Mouse (Mus musculus): ENCODE data around the gene Hdac7. TPM values are rescaled to one million over a fixed set of nuclear protein-coding genes. Genes with fewer than 3 reads are reported as not detected.

Gene Hdac7
- total and polyA plus RNA-seq, 2 experiments from 2014 or later = 23.7 to 28.6 TPM

DNA sequence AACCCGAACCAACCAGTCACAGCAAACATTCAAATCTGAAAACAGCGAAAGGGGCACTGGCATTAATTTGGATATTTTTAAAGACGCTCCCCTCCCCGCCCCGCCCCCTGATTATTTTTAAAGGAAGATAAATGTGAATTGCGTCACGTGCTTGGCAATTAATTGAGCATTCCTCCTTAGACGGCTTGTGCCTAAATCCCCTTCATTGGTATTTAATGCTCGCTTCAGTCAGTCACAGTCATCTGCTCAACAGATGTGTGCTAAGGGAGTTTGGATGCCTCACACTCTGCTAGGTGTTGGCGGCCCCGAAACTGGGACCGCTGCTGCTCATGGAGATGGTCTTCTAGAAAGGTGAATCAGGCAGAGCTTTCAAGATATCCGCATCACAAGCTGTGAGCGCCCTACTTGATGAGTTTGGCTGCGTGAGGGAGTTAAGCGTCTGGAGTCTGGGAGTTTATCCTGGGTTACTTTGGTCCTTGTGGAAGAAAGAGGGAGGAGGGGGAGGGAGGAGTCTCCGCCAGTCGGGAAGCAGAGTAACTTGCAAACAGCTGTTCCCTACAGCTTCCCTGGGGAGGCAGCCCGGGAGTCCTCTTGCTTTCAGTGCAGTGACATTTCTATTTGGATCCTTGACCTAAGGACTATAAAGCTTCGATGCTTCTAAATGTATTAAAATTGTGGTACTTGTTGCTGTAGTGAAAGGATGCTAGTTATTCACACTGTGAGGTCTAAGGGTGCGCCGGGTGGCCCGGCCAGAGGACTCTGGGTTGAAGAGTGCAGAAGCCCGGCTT is 62.1 kb downstream of the Hdac7 start:
- ATAC-seq = no peak
- Histone ChIP-seq H3K9me3 (ENCODE audit: low read length) (no peaks in the 10 kb centered on the region), H3K9ac (replicated peaks; ENCODE audit: low read length) (no peak overlapping the region), H3K4me1 (ENCODE audit: insufficient read depth, low read length) (peaks cover 14% of the 10 kb centered on the region), H3K4me2 (ENCODE audit: low read depth, low read length) (peak overlapping the region; percentile 13; the same call in 1 of the 2 replicates), H3K36me3 (ENCODE audit: insufficient read depth, low read length) (no peaks in the 10 kb centered on the region), H3K27ac (no peak overlapping the region), H3K4me3 (ENCODE audit: low read length) (no peak overlapping the region), H3K27me3 (ENCODE audit: insufficient read depth, low read length) (no peaks in the 10 kb centered on the region)
- TF ChIP-seq CTCF (IDR thresholded peaks at IDR 0.05; ENCODE audit: low read depth) = no peak
- 12% methylated on average over 24 of the region's 24 CpGs for WGBS
- no peak for DNase-seq (ENCODE audit: low spot score)

DNA sequence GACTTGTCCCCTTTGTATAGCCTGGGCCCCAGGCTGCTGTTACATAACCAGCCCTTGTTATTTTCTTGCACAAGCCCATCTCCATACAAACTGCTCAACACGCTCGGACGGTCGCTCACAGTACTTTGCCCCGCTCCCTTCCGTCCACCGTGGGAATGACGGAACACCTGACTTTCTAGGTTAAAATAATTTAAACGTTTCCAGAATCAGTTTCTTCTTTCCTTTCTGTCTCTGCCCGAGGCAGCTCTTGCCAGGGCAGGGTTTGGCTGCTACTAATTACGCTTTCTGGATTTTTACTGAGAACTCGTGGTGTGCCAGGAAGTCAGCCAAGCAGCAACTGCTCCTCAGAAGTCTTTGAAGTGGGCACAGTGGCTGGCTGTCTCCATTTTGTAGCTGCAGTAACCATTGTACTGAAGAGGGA is 63.7 kb downstream of the Hdac7 start:
- ATAC-seq (no peak), DNase-seq (ENCODE audit: low spot score) (peak; percentile 38)
- 52% methylated on average over 12 of the region's 12 CpGs for WGBS
- Histone ChIP-seq H3K4me3 (ENCODE audit: low read length) (no peak overlapping the region), H3K27me3 (ENCODE audit: insufficient read depth, low read length) (no peaks in the 10 kb centered on the region), H3K9ac (replicated peaks; ENCODE audit: low read length) (no peak overlapping the region), H3K27ac (peak overlapping the region; percentile 27; the same call in 1 of the 2 replicates), H3K4me2 (ENCODE audit: low read depth, low read length) (no peak overlapping the region), H3K36me3 (ENCODE audit: insufficient read depth, low read length) (no peaks in the 10 kb centered on the region), H3K9me3 (ENCODE audit: low read length) (no peaks in the 10 kb centered on the region), H3K4me1 (ENCODE audit: insufficient read depth, low read length) (0 out of 2 replicates have a peak, but pooled peaks cover 8% of the 10 kb centered on the region)
- TF ChIP-seq CTCF (IDR thresholded peaks at IDR 0.05; ENCODE audit: low read depth) = no peak

DNA sequence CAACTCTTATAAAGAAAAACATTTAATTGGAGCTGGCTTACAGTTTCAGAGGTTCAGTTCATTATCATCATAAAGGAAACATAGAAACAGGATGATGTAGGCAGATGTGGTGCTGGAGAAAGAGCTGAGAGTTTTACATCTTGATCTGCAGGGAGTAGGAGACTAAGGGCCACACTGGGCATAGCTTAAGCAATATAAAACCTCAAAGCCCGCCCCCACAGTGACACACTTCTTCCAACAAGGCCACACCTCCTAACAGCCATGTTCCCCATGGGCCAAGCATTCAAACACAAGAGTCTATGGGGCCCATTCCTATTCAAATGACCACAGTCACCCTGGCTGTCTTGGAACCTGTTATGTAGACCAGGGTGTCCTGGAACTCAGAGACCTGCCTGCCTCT is 64.7 kb downstream of the Hdac7 start:
- WGBS = 88% methylated on average over 1 of the region's 1 CpGs

GRCm38 (mm10) chr15:97778311-97779098 is 65.8 kb downstream of the Hdac7 start, which contains the start of gene Slc48a1:
TSS of gene Slc48a1 (plus strand) at chr15:97778520.
- no peak within 1 kb of the TSS for H3K4me2 ChIP-seq (ENCODE audit: low read depth, low read length)
- no peak within 1 kb of the TSS for H3K27ac ChIP-seq
- no peak within 1 kb of the TSS for H3K4me3 ChIP-seq (ENCODE audit: low read length)
- 0 out of 2 replicates have a peak, but pooled peaks cover 8% of the 10 kb centered on the region for H3K4me1 ChIP-seq (ENCODE audit: insufficient read depth, low read length)
- DNase-seq (ENCODE audit: low spot score) = no peak
- ATAC-seq = no peak
- H3K9ac ChIP-seq (replicated peaks; ENCODE audit: low read length) = no peak within 1 kb of the TSS
- H3K27me3 ChIP-seq (ENCODE audit: insufficient read depth, low read length) = no peaks in the 10 kb centered on the region
- TF ChIP-seq CTCF (IDR thresholded peaks at IDR 0.05; ENCODE audit: low read depth) = no peak
- H3K9me3 ChIP-seq (ENCODE audit: low read length) = no peaks in the 10 kb centered on the region
- H3K36me3 ChIP-seq (ENCODE audit: insufficient read depth, low read length) = no peaks in the 10 kb centered on the region
- WGBS = 76% methylated on average over 8 of the region's 8 CpGs

More for the DNA sequence above, 64.7 kb downstream of the Hdac7 start:
- Histone ChIP-seq H3K27me3 (ENCODE audit: insufficient read depth, low read length) (no peaks in the 10 kb centered on the region), H3K27ac (no peak overlapping the region), H3K9ac (replicated peaks; ENCODE audit: low read length) (no peak overlapping the region), H3K36me3 (ENCODE audit: insufficient read depth, low read length) (no peaks in the 10 kb centered on the region), H3K4me2 (ENCODE audit: low read depth, low read length) (no peak overlapping the region), H3K4me1 (ENCODE audit: insufficient read depth, low read length) (0 out of 2 replicates have a peak, but pooled peaks cover 8% of the 10 kb centered on the region), H3K9me3 (ENCODE audit: low read length) (no peaks in the 10 kb centered on the region), H3K4me3 (ENCODE audit: low read length) (no peak overlapping the region)
- TF ChIP-seq CTCF (IDR thresholded peaks at IDR 0.05; ENCODE audit: low read depth) = no peak
- DNase-seq (ENCODE audit: low spot score) (no peak), ATAC-seq (no peak)

- no peak overlapping the region for H3K4me2 ChIP-seq (ENCODE audit: low read depth, low read length)
- H3K4me1 ChIP-seq (ENCODE audit: insufficient read depth, low read length) = 0 out of 2 replicates have a peak, but pooled peaks cover 8% of the 10 kb centered on the region
- no peaks in the 10 kb centered on the region for H3K27me3 ChIP-seq (ENCODE audit: insufficient read depth, low read length)
- H3K9me3 ChIP-seq (ENCODE audit: low read length) = no peaks in the 10 kb centered on the region
- no peaks in the 10 kb centered on the region for H3K36me3 ChIP-seq (ENCODE audit: insufficient read depth, low read length)
- H3K4me3 ChIP-seq (ENCODE audit: low read length) = no peak overlapping the region
- ATAC-seq (no peak), DNase-seq (ENCODE audit: low spot score) (no peak)
- no peak overlapping the region for H3K27ac ChIP-seq
- TF ChIP-seq CTCF (IDR thresholded peaks at IDR 0.05; ENCODE audit: low read depth) = no peak
- no peak overlapping the region for H3K9ac ChIP-seq (replicated peaks; ENCODE audit: low read length)
- 86% methylated on average over 6 of the region's 6 CpGs for WGBS
Measured at GRCm38 (mm10) chr15:97776919-97777318, 67.4 kb downstream of the Hdac7 start.

- TF ChIP-seq CTCF (IDR thresholded peaks at IDR 0.05; ENCODE audit: low read depth) = peak; percentile 81
- 8% methylated on average over 8 of the region's 8 CpGs for WGBS
- H3K27ac ChIP-seq = no peak overlapping the region
- no peaks in the 10 kb centered on the region for H3K27me3 ChIP-seq (ENCODE audit: insufficient read depth, low read length)
- H3K4me1 ChIP-seq (ENCODE audit: insufficient read depth, low read length) = 0 out of 2 replicates have a peak, but pooled peaks cover 8% of the 10 kb centered on the region
- H3K4me2 ChIP-seq (ENCODE audit: low read depth, low read length) = no peak overlapping the region
- no peaks in the 10 kb centered on the region for H3K36me3 ChIP-seq (ENCODE audit: insufficient read depth, low read length)
- H3K4me3 ChIP-seq (ENCODE audit: low read length) = no peak overlapping the region
- H3K9me3 ChIP-seq (ENCODE audit: low read length) = no peaks in the 10 kb centered on the region
- 0 out of 2 replicates have a peak, but pooled peaks have one; percentile 57 for ATAC-seq
- DNase-seq (ENCODE audit: low spot score) = peak; percentile 73
- no peak overlapping the region for H3K9ac ChIP-seq (replicated peaks; ENCODE audit: low read length)
Measured at GRCm38 (mm10) chr15:97776514-97776913, 67.8 kb downstream of the Hdac7 start.

Measured in hindbrain, postnatal 0 days (tissue).